Mouse (Mus musculus): Measurements from ENCODE around the gene Prkcq. TPM values are rescaled to one million over a fixed set of nuclear protein-coding genes. Genes with fewer than 3 reads are reported as not detected.

Prkcq gene
- polyA plus RNA-seq, 1 experiment from 2014 or later: 0.88 TPM

DNA sequence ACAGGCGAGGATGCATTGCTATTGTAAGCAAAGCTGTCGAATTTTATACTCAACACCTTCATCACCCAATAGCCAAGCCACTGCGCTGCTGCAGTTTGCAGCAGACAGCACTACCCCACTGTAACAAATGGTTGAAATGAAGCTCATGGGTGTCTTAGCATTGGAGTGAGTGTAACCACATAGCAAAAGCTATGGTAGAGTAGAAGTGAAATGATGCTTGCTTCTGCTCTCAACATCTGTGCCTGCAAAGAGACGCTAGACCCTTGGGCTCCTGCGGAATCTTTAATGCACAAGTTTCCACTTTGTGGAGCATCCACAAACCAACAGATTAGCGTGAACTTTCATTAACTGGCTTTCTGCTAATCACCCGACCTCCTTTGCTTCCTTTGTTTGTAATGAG is 74.0 kb downstream of the Prkcq start:
- Histone ChIP-seq H3K4me3 (ENCODE audit: control insufficient read depth in 1 of 2, insufficient read depth in 1 of 2, low read depth in 1 of 2, low read length in 2 of 2) (no peak overlapping the region), H3K4me2 (ENCODE audit: low read length) (no peak overlapping the region), H3K4me1 (ENCODE audit: control insufficient read depth in 2 of 2, insufficient read depth in 2 of 2, low read length in 2 of 2) (no peaks in the 10 kb centered on the region), H3K36me3 (ENCODE audit: control insufficient read depth, insufficient read depth, low read length) (no peaks in the 10 kb centered on the region), H3K27me3 (ENCODE audit: control insufficient read depth, insufficient read depth, low read length) (no peaks in the 10 kb centered on the region), H3K9ac (ENCODE audit: low read length) (no peak overlapping the region), H3K9me3 (ENCODE audit: control insufficient read depth, low read length) (no peaks in the 10 kb centered on the region), H3K27ac (replicated peaks in 1 of 2; ENCODE audit: control insufficient read depth in 1 of 2, insufficient read depth in 1 of 2, low read depth in 2 of 2, low read length in 2 of 2) (no peak overlapping the region)
- no peak for ATAC-seq (ENCODE audit: insufficient number of reproducible peaks, insufficient read depth, low FRiP score, low read depth)
- 72% methylated on average over 7 of the region's 7 CpGs for WGBS

GRCm38 (mm10) chr2:11253945-11254344 is 82.0 kb downstream of the Prkcq start:
- Histone ChIP-seq H3K4me3 (ENCODE audit: control insufficient read depth in 1 of 2, insufficient read depth in 1 of 2, low read depth in 1 of 2, low read length in 2 of 2) (no peak overlapping the region), H3K36me3 (ENCODE audit: control insufficient read depth, insufficient read depth, low read length) (no peaks in the 10 kb centered on the region), H3K27me3 (ENCODE audit: control insufficient read depth, insufficient read depth, low read length) (no peaks in the 10 kb centered on the region), H3K4me2 (ENCODE audit: low read length) (no peak overlapping the region), H3K9me3 (ENCODE audit: control insufficient read depth, low read length) (no peaks in the 10 kb centered on the region), H3K4me1 (ENCODE audit: control insufficient read depth in 2 of 2, insufficient read depth in 2 of 2, low read length in 2 of 2) (no peaks in the 10 kb centered on the region), H3K9ac (ENCODE audit: low read length) (no peak overlapping the region), H3K27ac (replicated peaks in 1 of 2; ENCODE audit: control insufficient read depth in 1 of 2, insufficient read depth in 1 of 2, low read depth in 2 of 2, low read length in 2 of 2) (no peak overlapping the region)
- 57% methylated on average over 8 of the region's 8 CpGs for WGBS
- no peak for ATAC-seq (ENCODE audit: insufficient number of reproducible peaks, insufficient read depth, low FRiP score, low read depth)

DNA sequence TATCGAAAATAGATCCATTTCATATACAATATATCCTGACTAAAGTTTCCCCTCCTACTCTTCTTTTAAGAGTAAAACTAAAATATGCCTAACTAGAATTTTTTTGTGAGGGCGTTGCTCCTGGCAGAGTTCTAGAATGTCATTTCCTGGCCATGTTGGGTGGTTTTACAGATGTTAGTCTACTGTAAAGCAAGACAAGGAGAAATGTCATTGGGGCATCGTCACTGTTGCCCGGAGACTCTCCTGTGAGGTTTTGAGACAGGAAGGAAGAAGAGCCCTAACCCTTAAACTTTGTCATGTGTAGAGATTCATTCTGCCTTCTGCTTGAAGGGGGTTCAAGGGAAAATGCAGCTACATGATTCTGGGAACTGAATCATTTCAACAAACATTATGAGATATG is 82.5 kb downstream of the Prkcq start:
- H3K4me1 ChIP-seq (ENCODE audit: control insufficient read depth in 2 of 2, insufficient read depth in 2 of 2, low read length in 2 of 2): no peaks in the 10 kb centered on the region
- H3K9me3 ChIP-seq (ENCODE audit: control insufficient read depth, low read length): no peaks in the 10 kb centered on the region
- ATAC-seq (ENCODE audit: insufficient number of reproducible peaks, insufficient read depth, low FRiP score, low read depth): no peak
- no peak overlapping the region for H3K4me3 ChIP-seq (ENCODE audit: control insufficient read depth in 1 of 2, insufficient read depth in 1 of 2, low read depth in 1 of 2, low read length in 2 of 2)
- H3K27me3 ChIP-seq (ENCODE audit: control insufficient read depth, insufficient read depth, low read length): no peaks in the 10 kb centered on the region
- H3K9ac ChIP-seq (ENCODE audit: low read length): no peak overlapping the region
- 78% methylated on average over 4 of the region's 4 CpGs for WGBS
- H3K27ac ChIP-seq (replicated peaks in 1 of 2; ENCODE audit: control insufficient read depth in 1 of 2, insufficient read depth in 1 of 2, low read depth in 2 of 2, low read length in 2 of 2): no peak overlapping the region
- no peaks in the 10 kb centered on the region for H3K36me3 ChIP-seq (ENCODE audit: control insufficient read depth, insufficient read depth, low read length)
- H3K4me2 ChIP-seq (ENCODE audit: low read length): no peak overlapping the region

DNA sequence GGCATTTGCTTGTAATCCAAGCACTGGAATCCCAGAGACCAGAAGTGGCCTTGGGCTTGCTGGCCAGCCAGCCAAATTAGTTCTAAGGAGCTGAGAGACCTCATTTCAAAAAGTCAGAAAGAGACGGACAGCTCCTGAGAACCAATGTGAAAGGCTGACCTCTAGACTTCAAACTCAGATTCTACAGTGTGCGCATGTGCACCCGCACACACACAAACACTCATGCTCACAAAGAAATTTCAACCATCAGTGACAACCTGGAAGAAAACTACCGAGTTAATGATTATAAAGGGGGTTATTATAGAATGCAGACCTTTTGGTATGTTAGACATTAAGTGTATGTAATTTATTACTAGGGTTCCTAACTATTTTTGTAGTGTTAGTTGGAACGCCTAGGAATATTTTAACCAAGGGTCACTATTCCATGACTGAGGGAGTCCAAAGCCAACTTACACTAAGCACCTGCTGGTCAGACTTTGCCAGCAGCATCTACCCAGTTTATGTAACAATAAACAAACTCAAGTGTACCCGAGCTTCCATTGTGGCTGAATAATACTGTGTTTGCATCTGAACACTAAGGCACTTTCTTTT is 85.4 kb downstream of the Prkcq start:
- WGBS: 82% methylated on average over 6 of the region's 6 CpGs
- Histone ChIP-seq H3K9ac (ENCODE audit: low read length) (no peak overlapping the region), H3K36me3 (ENCODE audit: control insufficient read depth, insufficient read depth, low read length) (no peaks in the 10 kb centered on the region), H3K4me2 (ENCODE audit: low read length) (no peak overlapping the region), H3K4me1 (ENCODE audit: control insufficient read depth in 2 of 2, insufficient read depth in 2 of 2, low read length in 2 of 2) (no peaks in the 10 kb centered on the region), H3K9me3 (ENCODE audit: control insufficient read depth, low read length) (no peaks in the 10 kb centered on the region), H3K4me3 (ENCODE audit: control insufficient read depth in 1 of 2, insufficient read depth in 1 of 2, low read depth in 1 of 2, low read length in 2 of 2) (no peak overlapping the region), H3K27ac (replicated peaks in 1 of 2; ENCODE audit: control insufficient read depth in 1 of 2, insufficient read depth in 1 of 2, low read depth in 2 of 2, low read length in 2 of 2) (no peak overlapping the region), H3K27me3 (ENCODE audit: control insufficient read depth, insufficient read depth, low read length) (no peaks in the 10 kb centered on the region)
- no peak for ATAC-seq (ENCODE audit: insufficient number of reproducible peaks, insufficient read depth, low FRiP score, low read depth)

DNA sequence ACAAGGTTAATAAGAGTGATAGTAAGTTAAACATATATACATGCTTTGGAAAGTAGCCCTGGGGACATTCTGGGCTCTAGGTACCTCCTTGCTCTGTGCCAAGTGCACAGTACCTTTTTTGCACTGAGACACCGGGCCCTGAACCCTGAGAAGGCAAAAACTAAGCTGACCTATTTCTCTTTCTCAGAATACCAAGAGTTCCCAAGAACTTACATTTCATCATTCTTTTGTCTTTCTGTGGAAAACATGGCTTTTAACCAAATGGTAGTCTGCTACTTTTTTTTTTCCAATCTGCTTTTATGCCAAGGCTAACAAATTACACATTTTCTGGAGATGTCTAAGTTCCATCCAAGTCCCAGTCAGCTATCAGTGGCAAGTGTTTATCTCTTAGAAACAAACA is 86.3 kb downstream of the Prkcq start:
- H3K27ac ChIP-seq (replicated peaks in 1 of 2; ENCODE audit: control insufficient read depth in 1 of 2, insufficient read depth in 1 of 2, low read depth in 2 of 2, low read length in 2 of 2): no peak overlapping the region
- no peaks in the 10 kb centered on the region for H3K27me3 ChIP-seq (ENCODE audit: control insufficient read depth, insufficient read depth, low read length)
- H3K36me3 ChIP-seq (ENCODE audit: control insufficient read depth, insufficient read depth, low read length): no peaks in the 10 kb centered on the region
- H3K9me3 ChIP-seq (ENCODE audit: control insufficient read depth, low read length): no peaks in the 10 kb centered on the region
- no peaks in the 10 kb centered on the region for H3K4me1 ChIP-seq (ENCODE audit: control insufficient read depth in 2 of 2, insufficient read depth in 2 of 2, low read length in 2 of 2)
- ATAC-seq (ENCODE audit: insufficient number of reproducible peaks, insufficient read depth, low FRiP score, low read depth): no peak
- WGBS: 57% methylated on average over 1 of the region's 1 CpGs
- no peak overlapping the region for H3K4me3 ChIP-seq (ENCODE audit: control insufficient read depth in 1 of 2, insufficient read depth in 1 of 2, low read depth in 1 of 2, low read length in 2 of 2)
- no peak overlapping the region for H3K9ac ChIP-seq (ENCODE audit: low read length)
- H3K4me2 ChIP-seq (ENCODE audit: low read length): no peak overlapping the region

GRCm38 (mm10) chr2:11259361-11259760 is 87.5 kb downstream of the Prkcq start:
- no peak for ATAC-seq (ENCODE audit: insufficient number of reproducible peaks, insufficient read depth, low FRiP score, low read depth)
- Histone ChIP-seq H3K9ac (ENCODE audit: low read length) (no peak overlapping the region), H3K27ac (replicated peaks in 1 of 2; ENCODE audit: control insufficient read depth in 1 of 2, insufficient read depth in 1 of 2, low read depth in 2 of 2, low read length in 2 of 2) (no peak overlapping the region), H3K4me2 (ENCODE audit: low read length) (no peak overlapping the region), H3K9me3 (ENCODE audit: control insufficient read depth, low read length) (no peaks in the 10 kb centered on the region), H3K36me3 (ENCODE audit: control insufficient read depth, insufficient read depth, low read length) (no peaks in the 10 kb centered on the region), H3K4me3 (ENCODE audit: control insufficient read depth in 1 of 2, insufficient read depth in 1 of 2, low read depth in 1 of 2, low read length in 2 of 2) (no peak overlapping the region), H3K27me3 (ENCODE audit: control insufficient read depth, insufficient read depth, low read length) (no peaks in the 10 kb centered on the region), H3K4me1 (ENCODE audit: control insufficient read depth in 2 of 2, insufficient read depth in 2 of 2, low read length in 2 of 2) (no peaks in the 10 kb centered on the region)
- WGBS: 78% methylated on average over 5 of the region's 5 CpGs

DNA sequence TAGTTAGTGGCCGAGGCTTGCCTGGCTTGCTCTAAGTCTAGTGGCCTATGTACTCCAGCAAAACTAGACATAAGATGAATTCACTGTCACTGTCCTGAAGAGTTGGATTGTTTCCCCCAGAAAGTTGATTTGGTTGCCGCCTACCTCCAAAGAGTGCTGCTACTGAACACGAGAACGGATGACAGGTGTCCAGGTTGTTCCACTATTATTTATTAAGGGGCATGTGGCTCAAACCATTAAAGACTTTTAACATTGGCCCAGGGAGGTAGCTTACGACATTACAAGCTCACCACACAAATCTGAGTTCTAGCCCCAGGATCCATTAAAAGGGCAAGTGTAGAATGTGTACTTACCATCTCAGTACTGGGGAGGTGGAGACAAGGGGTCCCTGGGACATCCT is 92.9 kb downstream of the Prkcq start:
- no peaks in the 10 kb centered on the region for H3K36me3 ChIP-seq (ENCODE audit: control insufficient read depth, insufficient read depth, low read length)
- no peaks in the 10 kb centered on the region for H3K4me1 ChIP-seq (ENCODE audit: control insufficient read depth in 2 of 2, insufficient read depth in 2 of 2, low read length in 2 of 2)
- H3K27me3 ChIP-seq (ENCODE audit: control insufficient read depth, insufficient read depth, low read length): no peaks in the 10 kb centered on the region
- no peak overlapping the region for H3K9ac ChIP-seq (ENCODE audit: low read length)
- H3K27ac ChIP-seq (replicated peaks in 1 of 2; ENCODE audit: control insufficient read depth in 1 of 2, insufficient read depth in 1 of 2, low read depth in 2 of 2, low read length in 2 of 2): no peak overlapping the region
- no peak for ATAC-seq (ENCODE audit: insufficient number of reproducible peaks, insufficient read depth, low FRiP score, low read depth)
- no peaks in the 10 kb centered on the region for H3K9me3 ChIP-seq (ENCODE audit: control insufficient read depth, low read length)
- H3K4me3 ChIP-seq (ENCODE audit: control insufficient read depth in 1 of 2, insufficient read depth in 1 of 2, low read depth in 1 of 2, low read length in 2 of 2): no peak overlapping the region
- 86% methylated on average over 5 of the region's 5 CpGs for WGBS
- no peak overlapping the region for H3K4me2 ChIP-seq (ENCODE audit: low read length)

GRCm38 (mm10) chr2:11265455-11265854 is 93.5 kb downstream of the Prkcq start:
- no peak overlapping the region for H3K4me3 ChIP-seq (ENCODE audit: control insufficient read depth in 1 of 2, insufficient read depth in 1 of 2, low read depth in 1 of 2, low read length in 2 of 2)
- H3K27ac ChIP-seq (replicated peaks in 1 of 2; ENCODE audit: control insufficient read depth in 1 of 2, insufficient read depth in 1 of 2, low read depth in 2 of 2, low read length in 2 of 2): no peak overlapping the region
- no peaks in the 10 kb centered on the region for H3K9me3 ChIP-seq (ENCODE audit: control insufficient read depth, low read length)
- H3K4me2 ChIP-seq (ENCODE audit: low read length): no peak overlapping the region
- no peaks in the 10 kb centered on the region for H3K36me3 ChIP-seq (ENCODE audit: control insufficient read depth, insufficient read depth, low read length)
- no peaks in the 10 kb centered on the region for H3K4me1 ChIP-seq (ENCODE audit: control insufficient read depth in 2 of 2, insufficient read depth in 2 of 2, low read length in 2 of 2)
- no peak overlapping the region for H3K9ac ChIP-seq (ENCODE audit: low read length)
- no peaks in the 10 kb centered on the region for H3K27me3 ChIP-seq (ENCODE audit: control insufficient read depth, insufficient read depth, low read length)
- 77% methylated on average over 9 of the region's 9 CpGs for WGBS
- ATAC-seq (ENCODE audit: insufficient number of reproducible peaks, insufficient read depth, low FRiP score, low read depth): no peak

Data from heart, embryonic 14.5 days (tissue).